Mouse (Mus musculus) frontal cortex, postnatal 25 days (tissue): ENCODE measurements at regions not wholly inside any gene's neighbourhood (a gene's known extent, or its start where the extent isn't known, plus 50 kb on each side); places are given as distances from the start of the nearest gene placed in this dataset.

Experiments used
- DNase-seq, 2 experiments: peaks; one replicate each; pipeline ENCODE4 v3.0.0; 2022; ENCODE audit warnings: low spot score in 2 of 2

DNA sequence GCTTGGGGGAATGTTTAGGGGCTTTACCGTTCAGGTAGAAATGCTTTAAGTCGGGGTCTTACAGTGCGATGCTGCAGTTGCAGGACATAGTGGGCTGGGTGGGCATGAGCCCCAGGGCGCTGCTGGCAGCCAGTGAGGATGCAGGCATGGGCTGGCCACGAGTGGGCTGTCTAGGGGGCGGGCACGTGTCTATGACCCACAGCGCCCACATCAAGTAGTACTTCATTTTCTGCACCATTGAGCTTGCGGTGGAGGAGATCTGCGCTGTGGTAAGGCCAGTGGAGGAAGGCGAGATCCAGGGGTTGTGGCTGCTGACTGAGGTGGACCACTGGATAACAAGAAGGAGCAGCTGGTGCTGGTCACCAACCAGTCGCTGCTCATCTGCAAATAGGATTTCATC, 52.4 kb upstream of the Olfr291 start:
- DNase-seq: no peak

DNA sequence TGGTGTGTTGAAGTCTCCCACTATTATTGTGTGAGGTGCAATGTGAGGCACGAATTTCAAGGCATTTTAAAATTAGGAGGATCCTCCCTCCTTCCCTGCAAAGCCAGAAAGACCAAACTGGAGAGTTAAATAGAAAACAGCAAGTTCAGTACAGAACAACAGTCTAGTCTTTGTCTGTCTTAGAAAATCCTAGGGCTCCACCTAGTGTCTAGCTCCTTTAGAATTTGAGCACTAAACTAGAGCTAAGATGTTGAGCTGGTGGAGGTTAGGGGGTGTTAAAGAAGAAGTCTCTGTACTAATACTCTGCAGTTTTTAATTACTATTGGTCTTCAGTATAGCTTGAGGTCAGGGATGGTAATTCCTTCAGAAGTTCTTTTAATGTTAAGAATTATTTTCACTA, 58.7 kb upstream of the Olfr291 start:
- DNase-seq: no peak

DNA sequence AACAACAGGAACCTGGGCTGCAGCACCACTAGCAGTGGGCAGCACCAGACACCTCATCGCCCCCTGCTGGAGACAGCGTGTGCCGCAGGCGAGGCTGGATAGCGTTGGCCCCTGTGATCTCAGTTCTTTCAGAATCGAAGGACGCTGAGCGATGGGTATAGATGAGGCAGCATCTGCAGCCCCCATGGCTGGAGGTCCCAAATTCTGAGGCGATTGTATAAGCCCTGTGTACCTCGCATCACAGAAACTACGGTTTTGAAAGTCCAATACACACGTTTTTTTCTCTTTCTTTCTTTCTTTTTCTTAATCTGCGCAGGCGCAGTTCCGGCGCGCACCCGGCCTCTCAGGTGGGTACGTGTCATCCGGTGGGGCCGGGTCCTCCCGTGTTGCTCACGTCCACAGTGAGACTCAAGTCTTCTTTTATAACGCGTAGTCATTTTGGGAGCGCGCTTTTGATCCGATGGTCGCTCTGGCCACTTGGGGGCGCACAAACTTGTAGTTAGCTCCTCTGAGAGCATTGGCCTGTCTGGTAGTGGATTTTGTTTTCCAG, 74.0 kb upstream of the Olfr291 start:
- DNase-seq: peak; percentile 82 to 85

DNA sequence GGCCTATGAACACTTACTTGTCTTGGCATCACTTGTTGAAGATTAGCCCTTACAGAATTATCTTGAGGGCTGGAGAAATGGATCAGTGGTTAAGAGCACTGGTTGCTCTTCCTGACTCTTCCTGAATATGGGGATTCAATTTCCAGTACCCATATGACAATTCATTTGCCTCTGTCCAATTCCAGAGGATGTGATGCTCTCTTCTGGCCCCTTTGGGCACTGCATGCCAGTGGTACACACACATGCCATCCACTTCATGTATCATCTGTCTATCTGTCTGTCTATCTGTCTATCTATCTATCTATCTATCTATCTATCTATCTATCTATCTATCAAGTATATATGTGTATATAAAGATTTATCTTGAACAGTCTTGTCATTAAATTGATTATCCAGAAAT, 75.7 kb upstream of the Olfr291 start:
- DNase-seq: no peak

DNA sequence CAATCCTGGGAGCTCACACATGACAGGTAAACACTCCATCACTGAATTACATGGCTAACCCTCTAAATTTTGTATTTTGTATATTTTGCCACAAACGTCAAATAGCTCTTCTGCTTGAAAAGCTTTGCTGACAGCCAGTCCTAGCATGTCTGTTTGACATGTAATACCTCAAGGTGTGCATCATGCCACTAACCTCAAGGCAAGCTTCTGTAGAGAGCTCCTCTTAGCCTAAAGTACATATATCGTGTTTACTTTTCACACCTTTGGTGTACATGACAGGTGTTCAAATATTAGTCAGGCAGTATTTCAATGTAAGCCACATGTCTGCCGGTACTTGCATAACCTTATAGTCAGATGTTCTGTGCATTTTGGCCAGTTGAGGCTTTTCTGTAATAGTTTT, 66.5 kb upstream of the Zfand6 start:
- no peak for DNase-seq

DNA sequence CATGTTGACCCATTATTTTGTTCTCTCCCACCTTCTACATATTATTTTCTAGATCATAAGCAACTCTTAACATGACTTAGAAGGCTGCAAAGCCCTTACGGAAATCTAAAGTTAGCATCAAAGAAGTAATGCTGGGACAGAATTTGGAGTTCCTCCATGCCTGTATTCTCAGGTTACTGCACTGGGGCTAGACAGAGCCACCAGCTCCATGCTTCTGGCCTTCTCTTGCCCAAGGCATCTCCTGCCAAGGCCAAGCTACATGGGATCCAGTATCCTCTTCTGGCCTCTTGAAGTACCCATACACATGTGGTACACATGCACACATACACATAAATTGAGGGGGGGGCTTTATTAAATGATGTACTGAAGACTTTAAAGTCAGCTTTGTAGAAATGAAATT, 63.6 kb upstream of the Zfand6 start:
- no peak for DNase-seq

DNA sequence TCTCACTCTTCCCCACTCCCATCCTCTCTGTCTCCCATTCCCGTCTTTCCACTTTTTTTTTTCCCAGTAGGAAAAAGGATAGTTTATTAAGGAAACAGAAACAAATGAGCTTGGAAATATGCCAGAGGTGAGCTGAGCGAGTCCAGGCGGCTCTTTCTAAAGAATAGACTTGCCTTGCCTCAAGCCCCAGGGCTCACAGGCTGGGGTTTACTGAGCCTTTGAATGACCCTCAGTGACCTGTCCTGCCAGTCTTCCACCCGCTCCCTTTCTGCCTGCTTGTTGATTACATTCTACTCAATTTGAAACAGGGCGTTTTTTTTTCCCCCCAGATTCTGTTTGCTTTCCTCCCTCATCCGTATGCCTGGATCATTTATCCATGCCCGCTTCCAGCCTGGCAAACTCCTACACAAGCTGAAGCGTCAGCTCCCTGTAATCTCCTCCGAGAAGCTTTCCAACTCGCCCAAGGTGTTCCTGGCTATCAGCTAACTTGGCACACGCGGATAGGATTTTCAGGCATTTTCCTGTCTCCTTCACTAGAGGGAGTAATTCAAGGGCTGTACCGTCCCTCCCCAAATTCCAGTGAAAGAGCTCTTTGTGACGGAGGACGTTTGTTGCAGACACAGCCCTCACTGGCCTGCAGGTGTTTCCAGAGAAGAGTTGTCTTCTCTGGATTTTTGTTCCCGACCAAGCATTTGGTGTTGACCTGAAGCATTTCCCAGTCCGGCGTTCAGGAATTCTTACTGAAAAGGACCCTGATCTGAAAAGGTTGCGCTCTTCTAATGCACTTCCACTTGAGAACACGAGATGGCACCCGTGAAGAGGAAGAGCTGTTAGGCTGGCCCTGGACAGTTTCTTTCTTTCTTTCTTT, 59.9 kb upstream of the Zfand6 start:
- peak; percentile 39 to 41 for DNase-seq

DNA sequence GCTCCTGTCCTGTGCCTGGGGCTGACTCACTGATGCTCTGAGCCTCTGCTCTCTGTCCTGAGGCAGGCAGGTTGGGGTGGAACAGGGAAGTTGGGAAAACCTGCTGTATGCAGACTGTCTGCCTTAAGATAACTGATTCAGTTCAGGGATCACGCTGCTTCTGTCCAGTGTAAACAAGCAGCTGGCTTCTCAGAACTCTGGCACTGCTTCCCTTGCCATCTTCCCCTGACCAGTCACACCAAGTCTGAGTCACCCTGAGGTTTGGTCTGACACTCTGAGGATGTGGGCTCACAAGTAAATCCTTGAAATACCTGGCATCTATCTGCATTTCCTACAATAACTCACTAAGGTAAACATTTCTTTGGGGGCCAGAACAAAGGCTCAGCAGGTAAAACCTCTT, 58.1 kb upstream of the Zfand6 start:
- DNase-seq: no peak

DNA sequence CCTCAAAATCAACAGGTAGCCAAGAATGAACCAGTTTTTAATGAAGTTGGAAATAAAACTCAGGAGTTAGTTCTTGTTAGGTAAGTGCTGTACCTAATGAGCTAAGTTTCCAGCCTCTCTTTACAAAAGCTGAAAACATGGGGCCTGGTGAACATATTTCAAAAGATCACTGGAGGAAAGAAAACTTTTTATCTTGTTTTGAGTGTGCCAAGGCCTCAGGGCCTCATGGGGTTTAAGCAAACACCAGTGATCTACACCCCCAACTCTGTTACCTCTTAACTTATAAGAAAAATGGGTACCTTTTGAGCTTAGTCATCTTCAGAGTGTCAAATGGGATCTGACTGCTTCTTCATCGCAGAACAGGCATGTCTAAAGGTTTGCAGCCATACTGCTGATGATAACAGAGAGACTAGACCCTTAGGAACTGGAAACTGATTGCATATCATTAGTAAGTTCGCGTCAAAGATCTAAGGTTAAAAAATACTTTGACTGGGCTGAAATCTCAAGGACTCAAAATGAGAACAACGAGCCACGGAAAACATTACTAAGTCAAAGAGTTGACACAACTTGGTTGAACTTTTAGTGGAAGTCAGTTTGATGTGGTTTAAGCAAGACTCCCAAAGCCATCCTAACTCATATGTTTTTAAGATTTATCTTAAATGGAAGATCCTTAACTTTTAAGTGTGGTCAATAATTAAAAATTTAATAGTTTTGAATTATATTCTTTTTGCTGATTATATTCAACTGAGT, 54.7 kb upstream of the Zfand6 start:
- no peak for DNase-seq

DNA sequence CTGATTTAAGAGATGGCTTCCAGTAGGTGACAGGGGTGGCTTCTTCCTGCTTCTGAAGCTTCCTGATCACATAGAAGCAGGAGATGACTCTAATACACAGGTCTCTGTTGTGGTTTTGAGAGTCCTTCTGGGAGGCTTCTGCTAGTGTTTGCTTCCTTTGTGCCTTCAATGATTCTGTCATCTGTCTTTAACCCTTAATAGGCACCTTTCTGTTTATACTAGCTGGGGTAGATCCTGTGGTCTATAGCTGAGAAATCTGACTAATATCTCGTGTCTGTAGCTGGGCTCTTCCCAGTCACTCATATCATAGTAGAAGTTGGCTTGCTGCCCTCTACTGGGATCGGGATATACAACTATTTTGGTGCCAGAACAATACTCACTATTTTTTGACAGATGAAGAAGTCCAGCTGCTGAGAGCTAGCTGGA, 50.2 kb upstream of the Zfand6 start:
- no peak for DNase-seq
